Mouse (Mus musculus) mature B cell (primary cell): ENCODE measurements around the gene Tmem116.

Source experiments
- in situ Hi-C: fragments of 300-500 bp; cut with MboI; formaldehyde crosslinking; loops from 2 replicates; pipeline ENCODE4 v1.14.3; 2019

The Tmem116 gene

DNA sequence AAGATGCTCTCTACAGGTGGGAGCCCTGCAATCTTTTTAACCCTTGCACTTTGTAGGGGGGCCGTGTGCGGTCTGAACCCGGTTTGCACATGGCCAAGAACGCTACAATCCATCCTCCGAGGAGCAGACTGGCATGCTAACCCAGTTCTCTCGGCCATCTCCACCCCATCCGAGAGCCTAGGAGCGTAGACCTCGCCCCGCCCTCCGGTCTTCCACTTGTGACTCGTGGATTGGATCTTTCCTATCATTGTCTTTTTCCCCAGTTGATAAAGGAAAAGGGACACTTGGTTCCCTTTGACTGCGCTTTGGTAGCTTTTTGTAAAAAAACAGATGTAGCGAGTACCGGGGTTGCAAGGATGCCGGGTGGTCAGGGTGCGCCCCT, at the start of gene Tmem116:
Tmem116 (plus strand) TSS at position 250 of the 382 bp plus-strand sequence.
- in situ Hi-C loops = no loop called here

DNA sequence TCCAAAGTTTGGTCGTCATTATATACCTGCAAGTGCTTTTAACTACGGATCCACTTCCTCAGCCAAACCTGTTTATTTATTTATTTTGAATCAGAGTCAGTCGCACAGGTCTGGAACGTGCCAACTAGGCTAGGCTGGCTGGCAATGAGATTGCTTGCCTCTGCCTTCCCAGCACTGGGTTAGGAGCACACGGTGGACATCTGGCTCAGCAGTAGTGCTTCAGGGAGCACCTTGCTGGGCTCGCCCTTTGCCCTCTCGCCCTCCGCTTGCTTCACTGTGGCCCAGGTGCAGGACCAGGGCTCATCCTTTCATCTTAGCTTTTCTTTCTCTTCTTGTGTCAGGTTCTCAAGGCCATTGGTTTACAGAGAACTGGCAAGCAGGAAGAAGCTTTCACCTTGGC, 43.8 kb upstream of the Tmem116 start:
- in situ Hi-C loops = no loop called here

DNA sequence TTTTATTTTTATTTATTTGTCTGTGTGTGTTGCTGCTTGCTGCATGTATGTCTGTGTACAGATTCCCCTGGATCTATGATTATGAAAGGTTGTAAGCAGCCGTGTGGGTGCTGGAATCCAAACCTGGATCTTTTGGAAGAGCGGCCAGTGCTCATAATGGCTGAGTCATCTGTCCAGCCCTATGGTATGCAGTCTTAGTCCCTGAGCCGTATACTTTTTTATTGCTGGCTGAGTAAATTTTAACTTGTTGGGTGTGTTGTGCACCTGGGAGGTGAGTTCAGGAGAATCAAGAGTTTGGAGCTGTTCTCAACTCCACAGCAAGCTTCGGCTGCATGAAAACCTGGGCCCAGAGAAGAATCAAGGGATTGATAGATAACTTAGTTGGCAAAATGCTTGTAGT, 40.7 kb upstream of the Tmem116 start:
- in situ Hi-C loops = no loop called here

DNA sequence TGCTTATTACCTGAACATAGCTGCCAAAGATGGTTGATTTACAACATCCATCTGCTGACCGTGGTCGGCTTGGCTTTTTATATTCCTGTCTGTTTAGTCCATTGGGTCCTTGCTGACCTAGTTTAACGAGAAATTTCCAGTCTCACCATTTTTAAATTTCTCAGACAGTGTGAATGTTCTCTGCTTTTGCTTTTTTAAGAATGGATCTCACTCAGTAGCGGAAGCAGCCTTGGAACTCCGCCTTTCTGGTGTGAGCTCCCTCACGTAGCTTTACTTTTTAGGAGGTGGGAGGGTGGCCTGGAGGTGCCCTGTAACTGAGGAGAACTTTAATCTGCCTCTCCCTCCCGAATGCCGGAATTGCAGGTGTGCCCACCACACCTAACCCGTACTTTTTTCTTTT, 31.0 kb upstream of the Tmem116 start:
- in situ Hi-C loops = no loop called here

DNA sequence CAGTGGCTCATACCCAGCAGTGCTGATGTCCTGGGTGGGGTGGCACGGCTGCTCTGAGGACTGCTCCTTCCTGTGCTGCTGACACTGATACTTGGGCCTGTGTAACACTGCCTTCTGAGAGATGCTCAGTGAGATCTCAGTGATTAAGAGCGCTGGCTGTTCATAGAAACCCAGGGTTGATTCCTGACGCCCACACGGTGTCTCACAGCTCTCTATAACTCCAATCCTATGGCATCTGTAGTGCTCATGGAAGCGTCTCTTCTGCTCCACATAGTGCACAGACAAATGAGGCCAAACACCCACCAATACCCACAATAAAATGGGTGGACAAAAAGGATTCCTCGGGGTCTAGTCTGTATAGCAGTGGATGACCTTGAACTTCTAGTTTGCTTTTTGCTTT, 28.9 kb upstream of the Tmem116 start:
- in situ Hi-C loops = no loop called here

DNA sequence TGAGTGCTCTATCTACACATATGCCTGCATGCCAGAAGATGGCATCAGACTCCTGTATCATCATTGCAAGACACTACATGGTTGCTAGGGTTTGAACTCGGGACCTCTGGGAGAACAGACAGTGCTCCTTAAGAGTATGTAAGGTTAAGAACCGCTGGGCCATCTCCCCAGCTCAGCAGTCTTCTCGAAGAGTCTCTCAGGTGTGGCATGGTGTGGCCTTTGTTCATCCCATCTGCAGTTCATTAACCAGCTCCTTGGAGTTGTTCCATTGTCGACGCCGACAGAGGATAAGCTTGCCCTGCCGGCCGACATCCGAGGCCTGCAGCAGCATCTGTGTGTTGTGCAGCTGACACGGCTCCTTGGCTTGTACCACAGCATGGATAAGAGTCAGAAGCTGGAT, 28.4 kb upstream of the Tmem116 start:
- in situ Hi-C loops = no loop called here

DNA sequence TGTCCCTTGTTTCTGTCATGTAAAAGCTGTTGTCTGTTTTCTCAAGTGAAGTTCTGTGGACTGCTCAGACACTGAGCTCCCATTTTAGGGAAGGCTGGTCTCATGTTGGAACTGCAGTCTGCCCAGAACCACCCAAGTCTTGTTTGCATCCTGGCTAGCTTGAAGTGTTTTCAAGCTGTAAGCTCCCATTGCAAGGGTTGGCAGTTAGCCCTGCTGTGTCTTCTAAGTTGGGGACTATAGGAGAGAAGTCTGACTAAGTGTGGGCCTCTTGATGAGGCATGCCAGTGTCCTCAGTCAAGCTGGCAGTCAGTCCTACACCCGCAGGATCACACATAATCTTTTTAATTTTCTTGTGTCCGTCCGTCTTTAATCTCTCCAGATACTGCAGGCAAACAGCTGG, 22.7 kb upstream of the Tmem116 start:
- in situ Hi-C loops = no loop called here

DNA sequence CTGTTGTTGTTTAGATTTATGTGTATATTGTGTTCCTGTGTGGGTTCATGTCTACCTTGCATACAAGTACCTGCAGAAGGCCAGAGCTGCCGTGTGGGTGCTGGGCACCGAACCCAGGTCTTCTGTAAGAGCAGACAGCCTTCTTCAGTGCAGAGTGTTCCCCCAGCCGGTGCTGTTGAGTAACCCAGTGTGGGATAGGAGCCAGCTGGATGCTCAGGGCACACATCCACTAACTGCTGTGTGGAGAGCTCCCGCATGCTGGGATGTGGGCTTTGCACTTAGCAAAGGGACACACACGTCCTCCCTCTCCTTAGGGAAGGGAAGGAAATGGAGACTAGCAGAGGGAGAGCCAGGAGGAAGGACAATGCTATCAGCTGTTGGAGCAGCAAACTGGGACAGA, 13.6 kb upstream of the Tmem116 start:
- in situ Hi-C loops = no loop called here

DNA sequence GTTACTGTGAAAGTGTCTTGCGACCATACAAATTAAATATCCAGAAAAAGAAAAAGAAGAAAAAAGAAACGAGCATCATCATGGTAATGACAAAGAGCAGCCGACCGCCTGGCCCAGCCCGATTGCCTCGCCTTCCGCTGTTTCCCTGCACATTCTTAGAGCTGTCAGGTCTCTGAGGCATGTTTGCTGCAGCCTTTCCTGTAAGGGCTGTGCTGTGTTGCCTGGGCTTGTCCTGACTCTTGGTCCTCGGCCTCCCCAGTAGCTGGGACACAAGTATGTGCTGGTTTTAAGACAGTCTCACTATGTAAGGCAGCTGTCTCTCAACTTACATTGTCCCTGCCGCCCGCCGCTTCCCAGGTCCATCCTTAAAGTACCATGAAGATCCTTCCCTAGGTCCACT, 12.9 kb upstream of the Tmem116 start:
- in situ Hi-C loops = no loop called here

DNA sequence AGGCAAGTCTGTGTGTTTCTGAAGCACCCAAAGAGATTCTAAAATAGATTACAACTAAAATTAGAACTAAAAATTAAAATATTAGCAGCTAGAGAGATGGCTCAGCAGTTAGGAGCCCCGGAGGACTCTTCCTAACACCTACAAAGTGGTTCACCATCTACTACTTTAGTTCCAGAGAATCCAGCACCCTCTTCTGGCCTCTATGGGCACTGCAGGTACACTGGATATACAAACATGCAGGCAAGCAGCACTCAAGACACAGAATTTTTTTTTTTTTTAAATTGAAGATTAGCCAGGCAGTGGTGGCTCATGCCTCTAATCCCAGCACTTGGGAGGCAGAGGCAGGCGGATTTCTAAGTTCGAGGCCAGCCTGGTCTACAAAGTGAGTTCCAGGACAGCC, 8.1 kb upstream of the Tmem116 start:
- in situ Hi-C loops = loop anchor here (5.0 kb wide), 1 partner anchor 34 kb away; no protein-coding TSS in a partner anchor

DNA sequence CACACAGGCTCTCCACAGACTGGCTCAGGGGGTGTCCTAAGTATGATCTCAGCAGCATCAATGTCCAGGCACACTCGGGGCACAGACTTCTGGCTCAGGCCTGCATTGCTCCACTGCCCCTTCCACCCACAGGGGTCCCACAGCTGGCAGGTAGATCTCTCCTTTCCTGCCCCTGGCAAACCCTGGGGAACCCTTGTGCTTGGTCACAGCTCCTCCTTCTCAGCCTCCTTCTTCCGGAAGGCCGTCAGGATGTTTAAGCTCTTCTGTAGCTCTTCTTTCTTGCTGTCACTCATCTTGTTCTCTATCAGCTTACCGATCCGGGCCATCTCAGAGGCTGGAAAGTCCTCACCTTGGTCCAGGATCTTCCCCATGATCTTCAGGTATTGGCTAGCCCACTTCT, 6.8 kb upstream of the Tmem116 start:
- in situ Hi-C loops = loop anchor here (5.0 kb wide), 1 partner anchor 32 kb away; no protein-coding TSS in a partner anchor

DNA sequence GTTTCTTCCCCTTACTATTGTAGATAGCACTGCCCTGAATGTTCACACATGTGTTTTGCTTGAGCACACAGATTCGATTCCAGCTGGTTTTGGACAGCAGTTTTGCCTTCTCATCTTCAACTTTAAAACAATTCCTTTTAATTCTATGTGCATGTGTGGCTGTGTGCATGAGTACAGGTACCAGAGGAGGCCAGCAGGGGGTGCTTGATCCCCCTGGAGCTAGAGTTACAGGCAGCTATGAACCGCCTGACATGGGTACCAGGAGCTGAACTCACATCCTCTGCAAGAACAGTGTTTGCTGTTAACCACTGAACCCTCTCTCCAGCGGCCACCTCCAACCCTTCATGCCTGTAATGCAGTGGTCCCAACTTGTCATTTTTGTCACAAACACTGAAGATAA, 3.2 kb upstream of the Tmem116 start:
- in situ Hi-C loops = no loop called here

DNA sequence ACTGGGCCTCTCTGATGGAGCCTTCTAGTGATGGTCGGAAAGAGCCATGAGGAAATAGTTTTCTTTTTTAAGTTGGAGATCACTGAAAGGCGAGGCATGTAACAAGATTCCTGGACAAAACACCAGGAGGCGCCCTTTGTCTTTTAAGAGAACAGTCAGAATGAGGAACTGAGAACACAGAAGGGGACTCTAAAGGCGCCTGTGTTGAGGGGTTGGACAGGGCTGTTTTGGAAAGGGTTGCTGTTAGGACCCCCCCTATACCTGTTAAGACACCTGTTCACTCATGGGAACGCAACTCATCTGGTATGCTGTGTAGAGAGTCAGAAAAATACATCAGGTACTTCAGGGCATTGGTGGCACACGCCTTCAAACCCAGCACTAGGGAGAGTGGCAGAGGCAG, 1.7 kb upstream of the Tmem116 start:
- in situ Hi-C loops = no loop called here

DNA sequence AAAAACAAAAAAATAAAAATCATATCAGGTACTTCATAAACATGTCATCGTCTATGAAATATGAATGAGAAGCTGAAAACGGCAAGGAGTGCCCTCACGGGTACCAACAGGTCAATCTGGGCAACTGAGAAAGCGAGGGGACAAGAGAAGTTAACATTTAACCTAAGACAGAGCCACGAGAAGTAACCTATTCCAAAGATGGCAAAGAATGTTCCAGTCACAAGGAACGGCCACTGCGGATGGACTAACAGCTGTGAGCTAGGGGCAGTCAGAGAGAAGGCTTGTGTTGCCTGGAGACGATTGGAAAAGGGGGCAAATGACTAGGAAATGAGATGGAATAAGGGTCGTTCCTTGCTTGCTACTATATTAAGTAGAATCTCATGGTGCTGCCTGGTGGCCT, 1.2 kb upstream of the Tmem116 start:
- in situ Hi-C loops = no loop called here

DNA sequence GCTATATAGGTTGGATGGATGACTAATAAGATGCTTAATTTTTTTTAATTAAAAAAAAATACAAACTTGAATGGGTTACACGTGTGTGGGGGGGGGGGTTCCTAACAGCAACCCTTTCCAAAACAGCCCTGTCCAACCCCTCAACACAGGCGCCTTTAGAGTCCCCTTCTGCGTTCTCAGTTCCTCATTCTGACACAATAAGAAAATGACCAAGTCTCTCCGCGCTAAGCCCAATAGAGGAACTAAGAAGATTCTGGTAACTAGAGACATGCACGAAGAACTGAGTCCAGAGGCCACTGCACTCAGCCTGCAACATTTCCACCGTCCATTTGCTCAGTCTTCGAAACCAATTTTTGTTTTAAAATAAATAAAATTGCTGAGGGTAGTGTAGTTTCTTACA, 490 bp upstream of the Tmem116 start:
- in situ Hi-C loops = no loop called here

DNA sequence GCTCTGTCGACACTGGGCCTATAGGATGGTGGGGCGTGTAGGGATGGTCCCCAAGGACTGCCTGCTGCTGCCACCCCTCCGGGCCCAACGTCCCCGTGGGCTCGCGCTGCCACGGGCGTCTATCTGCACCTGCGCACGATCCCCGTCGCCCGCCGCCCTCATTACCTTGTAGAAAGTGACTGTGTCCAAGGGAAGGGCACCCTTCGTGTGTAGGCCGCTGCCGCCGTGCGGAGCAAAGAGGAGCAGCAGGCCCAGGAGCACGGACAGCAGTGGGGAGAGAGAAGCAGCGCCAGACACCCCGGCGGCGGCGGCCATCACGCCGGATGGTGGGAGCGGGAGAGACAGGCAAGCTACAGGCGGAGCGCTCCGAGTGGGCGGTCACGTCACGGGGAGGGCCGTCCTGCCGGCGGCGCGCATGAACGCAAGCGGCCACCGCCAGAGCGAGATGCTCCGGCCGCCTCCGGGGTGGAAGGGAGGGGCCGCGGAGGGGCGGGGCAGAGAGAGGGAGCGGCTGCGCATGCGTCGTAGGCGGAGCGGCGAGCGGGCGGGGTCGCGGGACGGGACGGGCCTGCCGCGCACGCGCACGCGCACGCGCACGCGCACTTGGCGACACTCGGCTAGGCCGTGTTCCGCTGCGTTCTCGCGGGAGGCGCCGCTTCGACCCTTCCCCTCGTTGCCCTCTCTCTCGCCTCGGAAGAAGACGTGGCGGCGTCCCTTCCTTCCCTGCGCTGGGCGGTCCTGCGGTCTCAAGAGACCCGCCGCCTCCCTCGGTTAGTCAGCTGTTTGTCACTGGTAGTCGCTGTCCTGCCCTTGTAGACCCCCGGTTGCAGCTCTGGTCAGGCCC, 555 bp downstream of the Tmem116 start, which contains the start of gene Erp29:
Erp29 (minus strand) TSS at position 481 of the 844 bp plus-strand sequence.
- in situ Hi-C loops = no loop called here

DNA sequence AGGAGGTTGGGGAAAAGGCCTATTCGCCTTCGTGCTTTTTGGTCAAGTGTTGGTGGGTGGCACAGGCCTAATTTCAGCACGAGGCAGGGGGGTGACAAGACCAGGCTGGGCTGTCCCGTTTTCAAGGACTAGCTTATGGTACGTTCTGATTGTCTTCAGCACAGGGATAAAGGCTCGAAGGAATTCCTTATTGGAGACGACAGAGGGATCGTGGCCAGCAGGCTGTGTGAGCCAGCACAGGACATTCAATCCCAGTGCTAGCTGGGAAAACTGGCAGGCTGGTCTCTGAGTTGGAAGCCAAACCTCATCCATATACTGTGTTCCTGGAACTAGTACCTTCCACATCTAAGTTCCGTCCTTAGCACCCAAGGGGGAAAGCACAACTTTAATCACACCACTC, 1.2 kb downstream of the Tmem116 start:
- in situ Hi-C loops = no loop called here

DNA sequence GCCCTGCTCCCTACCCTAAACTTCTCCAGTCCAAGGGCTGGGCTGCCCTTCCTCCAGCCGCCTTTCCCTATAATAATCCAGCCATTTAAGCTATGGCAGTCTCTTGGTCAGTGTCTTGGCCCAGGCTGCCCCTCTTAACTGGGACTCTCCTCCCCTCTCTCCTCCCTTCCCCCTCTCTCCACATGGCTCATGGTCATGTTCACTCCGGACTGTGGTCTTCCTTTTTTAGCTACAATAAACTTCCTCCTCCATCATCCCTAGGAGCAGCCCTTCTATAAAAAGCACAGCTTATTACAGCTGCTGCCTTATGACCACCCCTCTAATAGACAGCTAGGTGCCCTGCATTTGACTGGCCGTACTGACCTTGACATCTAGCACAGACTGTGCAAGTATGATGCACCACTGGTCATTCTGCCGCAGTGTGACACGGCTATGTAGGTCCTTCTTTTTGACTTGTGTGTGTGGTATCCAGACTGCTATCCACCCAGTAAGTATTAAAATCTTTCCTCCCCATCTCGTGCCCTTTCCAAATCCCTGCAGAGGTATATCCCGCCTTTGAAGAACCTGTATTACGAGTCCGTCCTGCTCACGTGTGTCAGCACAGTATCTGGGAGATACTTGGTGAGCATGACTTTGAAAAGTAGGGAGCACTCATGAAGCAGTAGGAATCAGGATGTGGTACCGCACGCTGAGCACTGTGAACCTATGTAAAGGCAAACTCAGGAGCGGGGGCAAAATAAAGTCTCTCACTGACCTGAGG, 2.2 kb downstream of the Tmem116 start:
- in situ Hi-C loops = no loop called here

DNA sequence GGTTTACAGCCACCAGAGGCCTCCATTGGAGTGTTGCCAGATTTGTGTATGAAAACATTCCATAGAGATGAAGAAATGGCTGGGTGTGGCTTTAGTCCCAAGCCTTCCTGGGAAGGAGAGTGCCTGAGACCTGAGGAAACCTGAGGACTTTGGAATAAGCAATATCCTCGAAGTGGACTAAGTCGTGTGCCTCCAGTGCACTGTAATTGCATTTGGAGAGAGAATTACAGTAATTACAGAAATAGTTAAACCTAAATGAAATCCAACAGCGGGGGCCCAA, 2.8 kb downstream of the Tmem116 start:
- in situ Hi-C loops = no loop called here

DNA sequence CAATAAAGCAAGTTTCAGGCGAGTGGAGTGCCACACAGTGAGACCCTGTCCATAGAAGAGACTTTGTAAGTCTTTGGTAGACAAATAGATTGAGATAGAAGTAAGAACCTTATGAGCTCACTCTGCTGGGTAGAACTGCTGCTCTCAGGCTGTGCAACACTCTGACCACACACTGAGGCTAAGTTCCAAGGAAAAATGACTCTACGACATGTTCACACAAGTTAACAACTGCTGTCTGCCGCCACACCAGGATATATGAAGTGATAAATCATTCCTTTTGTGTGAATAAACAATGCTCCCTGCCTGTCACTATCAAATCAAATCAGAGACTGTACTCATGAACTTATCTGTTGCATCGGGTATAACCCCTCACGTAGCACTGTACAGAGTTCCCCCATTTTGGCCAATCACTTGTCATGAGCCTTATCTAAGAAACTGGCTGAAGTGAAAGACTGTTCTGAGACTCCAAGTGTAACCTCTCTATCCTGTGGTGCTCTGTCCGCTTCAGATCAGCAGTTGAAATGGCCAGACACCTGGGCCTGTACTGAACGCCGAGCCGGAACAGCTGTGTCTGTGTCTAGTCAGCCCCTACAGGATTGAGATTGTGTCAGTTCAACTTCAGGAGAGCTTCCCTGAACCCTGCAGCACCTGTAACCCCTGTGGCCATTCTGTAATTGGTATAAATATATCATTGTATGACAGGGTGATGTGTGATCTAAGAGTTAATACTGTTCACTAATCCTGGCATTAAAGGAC, 4.0 kb downstream of the Tmem116 start:
- in situ Hi-C loops = no loop called here

DNA sequence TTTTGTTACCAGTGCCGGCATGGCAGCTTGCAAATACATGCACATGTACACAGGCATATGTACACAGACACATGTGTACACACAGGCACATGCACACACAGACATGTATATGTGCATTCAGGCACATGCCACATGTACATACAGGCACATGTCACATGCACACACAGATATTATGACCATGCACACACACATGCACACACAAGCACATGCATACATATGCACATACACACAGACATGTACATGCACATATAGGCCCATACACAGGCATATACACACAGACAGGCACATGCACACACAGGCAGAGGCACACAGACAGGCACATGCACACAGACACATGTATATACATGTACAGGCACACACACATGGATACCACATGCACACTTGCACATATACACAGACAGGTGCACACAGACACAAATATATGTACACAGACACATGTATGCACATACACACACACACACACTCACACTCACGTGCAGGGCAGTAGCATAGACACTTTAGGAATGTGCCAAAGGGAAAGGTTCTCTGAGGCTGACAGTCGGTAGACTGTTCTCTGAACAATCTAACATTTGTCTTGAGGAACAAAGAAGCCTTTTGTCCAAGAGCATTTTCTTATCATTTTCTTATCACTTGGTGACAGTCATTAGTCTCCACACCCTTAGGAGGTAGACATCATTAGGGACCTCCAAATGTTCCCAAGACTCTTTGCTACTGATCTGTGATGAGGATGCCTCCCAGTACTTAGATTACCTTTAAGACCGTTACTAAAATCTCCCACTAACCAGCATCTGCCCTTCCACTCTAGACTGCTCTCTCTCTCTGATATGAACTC, 9.9 kb downstream of the Tmem116 start:
- in situ Hi-C loops = no loop called here

DNA sequence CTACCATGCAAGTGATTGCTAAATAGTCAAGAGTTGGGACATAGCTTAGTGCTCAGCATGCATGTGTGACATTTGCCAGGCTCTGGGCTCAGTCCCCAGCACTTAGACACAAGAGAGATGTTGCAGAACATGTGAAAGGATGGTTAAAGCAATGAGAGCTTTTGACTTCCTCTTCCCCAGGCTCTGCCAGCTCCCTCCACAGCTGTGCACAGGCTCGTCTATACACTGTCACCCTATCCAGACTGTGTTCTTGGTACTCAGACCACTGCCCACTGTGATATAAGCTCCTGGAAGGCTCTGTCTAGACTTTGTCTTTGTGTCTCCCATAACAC, 10.4 kb downstream of the Tmem116 start:
- in situ Hi-C loops = no loop called here
